Mouse (Mus musculus) 3134 (cell line): Measurements from ENCODE around the gene 1110012L19Rik.
"Not testable (repeated sequence)": the region's sequence is repeated elsewhere in the genome, so short reads cannot be mapped to it uniquely, and the experiment has no call there.

Source experiments
- DNase-seq: peaks from one replicate; pipeline ENCODE4 v3.0.0-alpha.2; 2011; ENCODE audit warnings: low spot score; ENCODE audit not compliant: insufficient read length; ENCODE audit errors: extremely low read depth

Gene 1110012L19Rik

GRCm38 (mm10) chrX:70385276-70385961, at the start of gene 1110012L19Rik:
TSS of gene 1110012L19Rik (plus strand) at chrX:70385877.
- DNase-seq = peak; percentile 73

- no peak for DNase-seq
These were observed 22.7 kb upstream of the 1110012L19Rik start for GRCm38 (mm10) chrX:70362985-70363384.

GRCm38 (mm10) chrX:70363446-70363845, 22.2 kb upstream of the 1110012L19Rik start:
- DNase-seq = no peak

- no peak for DNase-seq
These were observed 21.5 kb upstream of the 1110012L19Rik start for GRCm38 (mm10) chrX:70364202-70364601.

GRCm38 (mm10) chrX:70364661-70365613, 20.7 kb upstream of the 1110012L19Rik start, which contains the start of gene Ids:
TSS of gene Ids (minus strand) at chrX:70365084.
- DNase-seq = peak; percentile 88

GRCm38 (mm10) chrX:70369758-70370157, 15.9 kb upstream of the 1110012L19Rik start:
- not testable (repeated sequence) for DNase-seq

- not testable (repeated sequence) for DNase-seq
These were observed 11.1 kb upstream of the 1110012L19Rik start for GRCm38 (mm10) chrX:70374469-70375110.

GRCm38 (mm10) chrX:70384917-70385275, 781 bp upstream of the 1110012L19Rik start:
- DNase-seq = no peak

- DNase-seq = no peak
These were observed 280 bp downstream of the 1110012L19Rik start for GRCm38 (mm10) chrX:70385962-70386351.

- not testable (repeated sequence) for DNase-seq
These were observed 7.0 kb downstream of the 1110012L19Rik start for GRCm38 (mm10) chrX:70392636-70393035.

GRCm38 (mm10) chrX:70425473-70425872, 39.8 kb downstream of the 1110012L19Rik start:
- DNase-seq = not testable (repeated sequence)
